Mouse (Mus musculus) heart, postnatal 0 days (tissue): ENCODE results near the gene AC109138.7.
A peak's percentile ranks its signal among the peaks of the same experiment; 100 is the strongest.

Source experiments
- CTCF ChIP-seq: IDR thresholded peaks from 2 replicates; pipeline ENCODE4 v1.5.1; 2016; ENCODE audit warnings: antibody characterized with exemption, control low read depth, low read depth
- EP300 ChIP-seq: IDR thresholded peaks from 2 replicates; pipeline ENCODE4 v1.6.1; 2016; ENCODE audit warnings: antibody characterized with exemption, low read depth

- TF ChIP-seq CTCF (no peak), EP300 (peak; percentile 78; the same call in 1 of the 2 replicates)
Observed at GRCm38 (mm10) chr19:4201291-4201909, 12.8 kb upstream of the AC109138.7 start, which contains the start of gene Rad9a.
